In genomic region chr10:22579426-22579825, GRCm38 (mm10) we compare ENCODE assay signal across 8 mouse cellular contexts.
DNase-seq lines count a peak whose midpoint lies in the region; ATAC-seq and TF ChIP-seq lines count a peak whose summit lies in the region.
"Not testable (repeated sequence)": the region's sequence is repeated elsewhere in the genome, so short reads cannot be mapped to it uniquely, and the experiment has no call there.

No protein-coding gene starts in this region.

- H3K27ac ChIP-seq in bone marrow macrophage, adult 2 months (ENCODE audit: insufficient read depth, low read depth, low read length); embryonic facial prominence, embryonic 14.5 days (replicated peaks; ENCODE audit: low read depth, low read length); limb, embryonic 14.5 days (replicated peaks; ENCODE audit: low read depth, low read length): not testable (repeated sequence)

- H3K9me3 ChIP-seq in embryonic facial prominence, embryonic 14.5 days (ENCODE audit: control insufficient read depth, low read length); limb, embryonic 14.5 days (ENCODE audit: control insufficient read depth, low read length): not testable (repeated sequence)

- not testable (repeated sequence) for H3K4me1 ChIP-seq in bone marrow macrophage, adult 2 months (ENCODE audit: control insufficient read depth, insufficient read depth, low read length); embryonic facial prominence, embryonic 14.5 days (ENCODE audit: control insufficient read depth, insufficient read depth, low read length); limb, embryonic 14.5 days (ENCODE audit: control insufficient read depth, insufficient read depth, low read length)

- intact Hi-C loops in heart, postnatal 10 days (cut with DNase I), result loop anchor here (1.0 to 5.0 kb wide), 5 partner anchors 135 to 543 kb away; no protein-coding TSS in a partner anchor

- ATAC-seq in embryonic facial prominence, embryonic 14.5 days (ENCODE audit: low read depth), result 0 out of 2 replicates have a peak, but pooled peaks have one; percentile 55
- ATAC-seq in limb, embryonic 14.5 days (ENCODE audit: low FRiP score, low read depth), result not testable (repeated sequence)

- WGBS in embryonic facial prominence, embryonic 14.5 days, result 9% methylated on average over 3 of the region's 3 CpGs
- WGBS in limb, embryonic 14.5 days, result 23% methylated on average over 3 of the region's 3 CpGs

- peak; percentile 36; the same call in 1 of the 2 replicates for TF ChIP-seq CTCF in bone marrow macrophage, adult 2 months (IDR thresholded peaks at IDR 0.05; ENCODE audit: low read depth, low read length)

- H3K4me3 ChIP-seq in bone marrow macrophage, adult 2 months (ENCODE audit: insufficient read depth, low read length); embryonic facial prominence, embryonic 14.5 days (ENCODE audit: low read depth, low read length); limb, embryonic 14.5 days (replicated peaks; ENCODE audit: low read length): not testable (repeated sequence)

- not testable (repeated sequence) for H3K36me3 ChIP-seq in embryonic facial prominence, embryonic 14.5 days (ENCODE audit: control insufficient read depth, insufficient read depth, low read length); limb, embryonic 14.5 days (ENCODE audit: control insufficient read depth, insufficient read depth, low read length); splenic B cell, adult 2 months (ENCODE audit: control insufficient read depth, insufficient read depth, low read length, poor library complexity, severe bottlenecking)

- not testable (repeated sequence) for H3K27me3 ChIP-seq in embryonic facial prominence, embryonic 14.5 days (replicated peaks; ENCODE audit: control insufficient read depth, insufficient read depth, low read length); limb, embryonic 14.5 days (ENCODE audit: control insufficient read depth, insufficient read depth, low read length); splenic B cell, adult 2 months (ENCODE audit: control insufficient read depth, insufficient read depth, low read length, poor library complexity, severe bottlenecking)

- H3K4me2 ChIP-seq in embryonic facial prominence, embryonic 14.5 days (ENCODE audit: low read depth, low read length); limb, embryonic 14.5 days (replicated peaks; ENCODE audit: low read depth, low read length, severe bottlenecking): not testable (repeated sequence)

- TF ChIP-seq POLR2A in bone marrow macrophage, adult 2 months (IDR thresholded peaks at IDR 0.05; ENCODE audit: borderline replicate concordance, low read depth, low read length); limb, embryonic 14.5 days (IDR thresholded peaks at IDR 0.05; ENCODE audit: borderline replicate concordance, extremely low read depth, insufficient read depth, insufficient read length): not testable (repeated sequence)

- H3K9ac ChIP-seq in embryonic facial prominence, embryonic 14.5 days (ENCODE audit: low read depth, low read length); limb, embryonic 14.5 days (ENCODE audit: low read depth, low read length, severe bottlenecking): not testable (repeated sequence)

- peak; percentile 25 for DNase-seq in CD4-positive helper T cell, adult 2 months (ENCODE audit: low read depth, low spot score)
- DNase-seq in embryonic facial prominence, embryonic 14.5 days (ENCODE audit: low spot score), result peak; percentile 68
- DNase-seq in heart, postnatal 10 days, result peak; percentile 61 to 75
- DNase-seq in kidney, postnatal 14 days, result peak; percentile 63
- peak; percentile 56 for DNase-seq in limb, embryonic 14.5 days (ENCODE audit: low spot score)
- DNase-seq in naive thymus-derived CD4-positive, alpha-beta T cell, adult 2 months (ENCODE audit: low read depth), result peak; percentile 27
- DNase-seq in splenic B cell, adult 2 months (ENCODE audit: low read depth, low spot score), result peak; percentile 40
